Comparison of ENCODE assay signal across 8 mouse cellular contexts in genomic region chr8:105852146-105852729, GRCm38 (mm10). TPM values are rescaled to one million over a fixed set of nuclear protein-coding genes. Genes with fewer than 3 reads are reported as not detected.
A peak's percentile ranks its signal among the peaks of the same experiment; 100 is the strongest.
DNase-seq lines count a peak whose midpoint lies in the region; ATAC-seq and TF ChIP-seq lines count a peak whose summit lies in the region.
"Had no signal": no experiment of that assay in that cellular context is flagged by ENCODE, and none has a peak within 500 bp of the region (broad histone marks: within the 10 kb centered on the region; RNA-seq: fewer than 3 reads in every experiment).

No protein-coding gene starts in this region.

- peak overlapping the region; percentile 77 for H3K4me2 ChIP-seq in embryonic facial prominence, embryonic 14.5 days (ENCODE audit: low read depth, low read length)
- H3K4me2 ChIP-seq in intestine, postnatal 0 days (replicated peaks; ENCODE audit: low read depth), result peak overlapping the region; percentile 86
- H3K4me2 ChIP-seq in neural tube, embryonic 13.5 days, result peak overlapping the region; percentile 72; the same call in 1 of the 2 replicates

- WGBS in embryonic facial prominence, embryonic 14.5 days, result 80% methylated on average over 12 of the region's 12 CpGs
- 77% methylated on average over 12 of the region's 12 CpGs for WGBS in intestine, postnatal 0 days
- WGBS in neural tube, embryonic 13.5 days, result 81% methylated on average over 12 of the region's 12 CpGs

- peaks cover 25% of the 10 kb centered on the region for H3K36me3 ChIP-seq in embryonic facial prominence, embryonic 14.5 days (ENCODE audit: control insufficient read depth, insufficient read depth, low read length)
- peaks cover 19% of the 10 kb centered on the region for H3K36me3 ChIP-seq in intestine, postnatal 0 days (ENCODE audit: control insufficient read depth, insufficient read depth)
- peaks cover 24% of the 10 kb centered on the region for H3K36me3 ChIP-seq in neural tube, embryonic 13.5 days

- peak overlapping the region; percentile 47; the same call in 1 of the 2 replicates for H3K27ac ChIP-seq in layer of hippocampus, adult 2 months
- no peak overlapping the region for H3K27ac ChIP-seq in embryonic facial prominence, embryonic 14.5 days (replicated peaks; ENCODE audit: low read depth, low read length)
- no peak overlapping the region for H3K27ac ChIP-seq in intestine, postnatal 0 days (ENCODE audit: low read depth, low read length)
- H3K27ac ChIP-seq in neural tube, embryonic 13.5 days (replicated peaks), result no peak overlapping the region

- ATAC-seq in embryonic facial prominence, embryonic 14.5 days (ENCODE audit: low read depth), result no peak
- no peak for ATAC-seq in intestine, postnatal 0 days
- no peak for ATAC-seq in neural tube, embryonic 13.5 days (ENCODE audit: low read depth)
- no peak for ATAC-seq in megakaryocyte-erythroid progenitor cell, adult 5-6 weeks (replicated peaks; ENCODE audit: low FRiP score, low TSS enrichment, poor library complexity, severe bottlenecking)

- H3K4me1 ChIP-seq in embryonic facial prominence, embryonic 14.5 days (ENCODE audit: control insufficient read depth, insufficient read depth, low read length), result peaks cover 19% of the 10 kb centered on the region
- H3K4me1 ChIP-seq in intestine, postnatal 0 days (replicated peaks; ENCODE audit: control insufficient read depth, insufficient read depth, low read length), result peaks cover 5% of the 10 kb centered on the region
- H3K4me1 ChIP-seq in neural tube, embryonic 13.5 days (replicated peaks), result peaks cover 31% of the 10 kb centered on the region

- H3K9me3 ChIP-seq in embryonic facial prominence, embryonic 14.5 days (ENCODE audit: control insufficient read depth, low read length), result no peaks in the 10 kb centered on the region
- no peaks in the 10 kb centered on the region for H3K9me3 ChIP-seq in intestine, postnatal 0 days (ENCODE audit: control insufficient read depth)
- no peaks in the 10 kb centered on the region for H3K9me3 ChIP-seq in neural tube, embryonic 13.5 days

- TF ChIP-seq CTCF in layer of hippocampus, adult 2 months (conservative IDR thresholded peaks at IDR 0.05), result no peak
- TF ChIP-seq CTCF in intestine, postnatal 0 days (IDR thresholded peaks at IDR 0.05; ENCODE audit: low read depth), result no peak

- H3K27me3 ChIP-seq in embryonic facial prominence, embryonic 14.5 days (replicated peaks; ENCODE audit: control insufficient read depth, insufficient read depth, low read length), result no peaks in the 10 kb centered on the region
- no peaks in the 10 kb centered on the region for H3K27me3 ChIP-seq in intestine, postnatal 0 days (replicated peaks; ENCODE audit: control insufficient read depth, insufficient read depth, low read length)
- no peaks in the 10 kb centered on the region for H3K27me3 ChIP-seq in neural tube, embryonic 13.5 days

- peak overlapping the region; percentile 93 for H3K4me3 ChIP-seq in layer of hippocampus, adult 2 months
- H3K4me3 ChIP-seq in embryonic facial prominence, embryonic 14.5 days (ENCODE audit: low read depth, low read length), result peak overlapping the region; percentile 55
- peak overlapping the region; percentile 86 for H3K4me3 ChIP-seq in intestine, postnatal 0 days (ENCODE audit: low read depth, low read length)
- H3K4me3 ChIP-seq in neural tube, embryonic 13.5 days, result peak overlapping the region; percentile 62

- DNase-seq in layer of hippocampus, adult 2 months (ENCODE audit: low spot score in 2 of 2), result no peak
- no peak for DNase-seq in layer of hippocampus, adult 18-20 months (ENCODE audit: low spot score in 2 of 2)
- no peak for DNase-seq in embryonic facial prominence, embryonic 14.5 days (ENCODE audit: low spot score)
- DNase-seq in gastrocnemius, postnatal 25 days, result no peak

- peak overlapping the region; percentile 76; the same call in 1 of the 2 replicates for H3K9ac ChIP-seq in embryonic facial prominence, embryonic 14.5 days (ENCODE audit: low read depth, low read length)
- H3K9ac ChIP-seq in intestine, postnatal 0 days (ENCODE audit: low read depth, low read length), result no peak overlapping the region
- no peak overlapping the region for H3K9ac ChIP-seq in neural tube, embryonic 13.5 days

RNA-seq across cellular contexts. Expression of gene Cenpt, which starts 0.8 kb away (rescaled TPM):
- 10 to 100 TPM; 14.6 to 16.0 TPM for total RNA-seq in layer of hippocampus, adult 2 months (2021)
- total RNA-seq in layer of hippocampus, adult 18-20 months (2021), result 10 to 100 TPM; 12.6 to 12.9 TPM
- polyA plus RNA-seq in embryonic facial prominence, embryonic 14.5 days (2014; fragmentation: Nextera tagmentation; extraction: Ambion mirVana), result 35.0 and 35.8 TPM in 2 replicates
- polyA plus RNA-seq in intestine, postnatal 0 days (2015; fragmentation: Nextera tagmentation; extraction: Ambion mirVana), result 8.5 and 9.3 TPM in 2 replicates
- polyA plus RNA-seq in neural tube, embryonic 13.5 days (2015; fragmentation: Nextera tagmentation; extraction: Ambion mirVana), result 52.7 and 63.8 TPM in 2 replicates
- total RNA-seq in megakaryocyte-erythroid progenitor cell, adult 5-6 weeks (2014; fragmentation: Nextera tagmentation), result 32.0 and 47.6 TPM in 2 replicates
- total RNA-seq in megakaryocyte-erythroid progenitor cell, adult 5-6 weeks (2017), result 14.2 and 20.0 TPM in 2 replicates
- total RNA-seq in gastrocnemius, postnatal 25 days (2021), result 1 to 10 TPM; 1.2 to 1.7 TPM

RNA-seq across cellular contexts. Expression of gene Thap11, which starts 2.7 kb away (rescaled TPM):
- 10 to 100 TPM; 37.2 to 38.9 TPM for total RNA-seq in layer of hippocampus, adult 2 months (2021)
- total RNA-seq in layer of hippocampus, adult 18-20 months (2021), result 10 to 100 TPM; 43.0 to 46.5 TPM
- polyA plus RNA-seq in embryonic facial prominence, embryonic 14.5 days (2014; fragmentation: Nextera tagmentation; extraction: Ambion mirVana), result 59.6 and 61.8 TPM in 2 replicates
- 28.3 and 29.2 TPM in 2 replicates for polyA plus RNA-seq in intestine, postnatal 0 days (2015; fragmentation: Nextera tagmentation; extraction: Ambion mirVana)
- 61.4 and 64.1 TPM in 2 replicates for polyA plus RNA-seq in neural tube, embryonic 13.5 days (2015; fragmentation: Nextera tagmentation; extraction: Ambion mirVana)
- 24.4 and 27.1 TPM in 2 replicates for total RNA-seq in megakaryocyte-erythroid progenitor cell, adult 5-6 weeks (2014; fragmentation: Nextera tagmentation)
- total RNA-seq in megakaryocyte-erythroid progenitor cell, adult 5-6 weeks (2017), result 18.5 and 33.4 TPM in 2 replicates
- 10 to 100 TPM; 19.3 to 19.5 TPM for total RNA-seq in gastrocnemius, postnatal 25 days (2021)

RNA-seq across cellular contexts. Expression of gene Nutf2, which starts 8.1 kb away (rescaled TPM):
- total RNA-seq in layer of hippocampus, adult 2 months (2021), result 10 to 100 TPM; 33.5 to 40.8 TPM
- 10 to 100 TPM; 29.0 to 41.5 TPM for total RNA-seq in layer of hippocampus, adult 18-20 months (2021)
- polyA plus RNA-seq in embryonic facial prominence, embryonic 14.5 days (2014; fragmentation: Nextera tagmentation; extraction: Ambion mirVana), result 223 and 258 TPM in 2 replicates
- 87.7 and 97.3 TPM in 2 replicates for polyA plus RNA-seq in intestine, postnatal 0 days (2015; fragmentation: Nextera tagmentation; extraction: Ambion mirVana)
- polyA plus RNA-seq in neural tube, embryonic 13.5 days (2015; fragmentation: Nextera tagmentation; extraction: Ambion mirVana), result 198 and 201 TPM in 2 replicates
- total RNA-seq in megakaryocyte-erythroid progenitor cell, adult 5-6 weeks (2014; fragmentation: Nextera tagmentation), result 174 and 237 TPM in 2 replicates
- 29.3 and 101 TPM in 2 replicates for total RNA-seq in megakaryocyte-erythroid progenitor cell, adult 5-6 weeks (2017)
- 10 to 100 TPM; 47.7 to 79.5 TPM for total RNA-seq in gastrocnemius, postnatal 25 days (2021)

RNA-seq across cellular contexts. Expression of gene Tsnaxip1, which starts 24.7 kb away (rescaled TPM):
- under 1 TPM; 0.22 to 0.28 TPM for total RNA-seq in layer of hippocampus, adult 2 months (2021)
- total RNA-seq in layer of hippocampus, adult 18-20 months (2021), result under 1 TPM in 1 of 2 experiments, not detected in 1; 0.25 TPM
- 0.52 and 3.4 TPM in 2 replicates for polyA plus RNA-seq in embryonic facial prominence, embryonic 14.5 days (2014; fragmentation: Nextera tagmentation; extraction: Ambion mirVana)
- polyA plus RNA-seq in intestine, postnatal 0 days (2015; fragmentation: Nextera tagmentation; extraction: Ambion mirVana), result not detected in 2 replicates
- 0.46 and 0.54 TPM in 2 replicates for polyA plus RNA-seq in neural tube, embryonic 13.5 days (2015; fragmentation: Nextera tagmentation; extraction: Ambion mirVana)
- not detected in 2 replicates for total RNA-seq in megakaryocyte-erythroid progenitor cell, adult 5-6 weeks (2014; fragmentation: Nextera tagmentation)
- total RNA-seq in megakaryocyte-erythroid progenitor cell, adult 5-6 weeks (2017), result not detected in 2 replicates
- not detected for total RNA-seq in gastrocnemius, postnatal 25 days (2021)
- total RNA-seq: hematopoietic stem cell, adult 5-6 weeks had no signal

RNA-seq across cellular contexts. Expression of gene Ranbp10, which starts 25.1 kb away (rescaled TPM):
- 10 to 100 TPM; 25.1 to 27.3 TPM for total RNA-seq in layer of hippocampus, adult 2 months (2021)
- 10 to 100 TPM; 24.7 to 25.7 TPM for total RNA-seq in layer of hippocampus, adult 18-20 months (2021)
- polyA plus RNA-seq in embryonic facial prominence, embryonic 14.5 days (2014; fragmentation: Nextera tagmentation; extraction: Ambion mirVana), result 10.8 and 11.2 TPM in 2 replicates
- polyA plus RNA-seq in intestine, postnatal 0 days (2015; fragmentation: Nextera tagmentation; extraction: Ambion mirVana), result 4.1 and 4.6 TPM in 2 replicates
- polyA plus RNA-seq in neural tube, embryonic 13.5 days (2015; fragmentation: Nextera tagmentation; extraction: Ambion mirVana), result 11.6 and 13.0 TPM in 2 replicates
- 34.9 and 36.4 TPM in 2 replicates for total RNA-seq in megakaryocyte-erythroid progenitor cell, adult 5-6 weeks (2014; fragmentation: Nextera tagmentation)
- total RNA-seq in megakaryocyte-erythroid progenitor cell, adult 5-6 weeks (2017), result 8.3 and 16.0 TPM in 2 replicates
- 10 to 100 TPM; 14.6 to 20.5 TPM for total RNA-seq in gastrocnemius, postnatal 25 days (2021)

Comparison
In these comparisons a context has a peak if more than half of its experiments do, and no peak if none do; other contexts are left out.
1. RNA of gene Cenpt, which starts 0.8 kb away (total RNA-seq): 14.2 to 47.6 TPM in megakaryocyte-erythroid progenitor cell, adult 5-6 weeks, 14.6 to 16.0 TPM in layer of hippocampus, adult 2 months and 12.6 to 12.9 TPM in layer of hippocampus, adult 18-20 months; 1.2 to 1.7 TPM in gastrocnemius, postnatal 25 days; every median in the first group is over 4 times any median in the second.
2. Peak in every context shown above with its lines, with median percentiles within 50 percentile points of each other: H3K4me3 ChIP-seq and H3K4me2 ChIP-seq.